Mouse (Mus musculus) embryonic facial prominence, embryonic 10.5 days (tissue): ENCODE measurements around the gene Il6ra. TPM values are rescaled to one million over a fixed set of nuclear protein-coding genes. Genes with fewer than 3 reads are reported as not detected.
A peak's percentile ranks its signal among the peaks of the same experiment; 100 is the strongest.

Source experiments
- DNase-seq: peaks from one replicate; pipeline ENCODE4 v3.0.0-alpha.2; 2017; ENCODE audit warnings: low spot score
- H3K27ac ChIP-seq: fragments of 300-500 bp; sonication (generic); replicated peaks from 2 replicates; pipeline ENCODE4 v1.5.1; 2016; ENCODE audit warnings: mild to moderate bottlenecking
- H3K27me3 ChIP-seq: fragments of 300-500 bp; sonication (generic); replicated peaks from 2 replicates; pipeline ENCODE4 v1.6.1; 2016; ENCODE audit warnings: low read depth, mild to moderate bottlenecking; ENCODE audit not compliant: poor library complexity, severe bottlenecking
- H3K36me3 ChIP-seq: fragments of 300-500 bp; sonication (generic); replicated peaks from 2 replicates; pipeline ENCODE4 v1.6.1; 2016; ENCODE audit warnings: mild to moderate bottlenecking, moderate library complexity
- H3K4me1 ChIP-seq: fragments of 300-500 bp; sonication (generic); 2 replicates; pipeline ENCODE4 v1.6.1; 2016
- H3K4me3 ChIP-seq: fragments of 300-500 bp; sonication (generic); 2 replicates; pipeline ENCODE4 v1.5.1; 2016; ENCODE audit warnings: mild to moderate bottlenecking, moderate library complexity
- H3K9me3 ChIP-seq: fragments of 300-500 bp; sonication (generic); 2 replicates; pipeline ENCODE4 v1.6.1; 2016; ENCODE audit warnings: mild to moderate bottlenecking
- WGBS: fragments of 180-500 bp; shearing (Covaris S2); methylation state at CpG from one replicate; pipeline ENCODE4 v1.1.7; 2016; 5-methylcytosine and 5-hydroxymethylcytosine counted together
- polyA plus RNA-seq: library from polyadenylated mRNA; unstranded; fragments of >200 nt; fragmentation: Nextera tagmentation; extraction: Ambion mirVana; gene quantifications from 2 replicates; pipeline ENCODE4 v1.2.1, GENCODE M21; 2016

Il6ra gene
- polyA plus RNA-seq, 1 experiment from 2014 or later = 0.61 TPM

- Histone ChIP-seq H3K36me3 (peaks cover 58% of the 10 kb centered on the region), H3K9me3 (no peaks in the 10 kb centered on the region), H3K27ac (no peak overlapping the region), H3K4me1 (no peaks in the 10 kb centered on the region), H3K4me3 (no peak overlapping the region), H3K27me3 (no peaks in the 10 kb centered on the region)
- no peak for DNase-seq
- 87% methylated on average over 3 of the region's 3 CpGs for WGBS
Measured at GRCm38 (mm10) chr3:89936495-89936894, 23.5 kb upstream of the Il6ra start.

GRCm38 (mm10) chr3:89932925-89933324 lies 19.9 kb upstream of the Il6ra start:
- 90% methylated on average over 2 of the region's 2 CpGs for WGBS
- no peak for DNase-seq
- Histone ChIP-seq H3K27me3 (no peaks in the 10 kb centered on the region), H3K36me3 (peaks cover 26% of the 10 kb centered on the region), H3K4me1 (no peaks in the 10 kb centered on the region), H3K27ac (no peak overlapping the region), H3K9me3 (no peaks in the 10 kb centered on the region), H3K4me3 (no peak overlapping the region)

DNA sequence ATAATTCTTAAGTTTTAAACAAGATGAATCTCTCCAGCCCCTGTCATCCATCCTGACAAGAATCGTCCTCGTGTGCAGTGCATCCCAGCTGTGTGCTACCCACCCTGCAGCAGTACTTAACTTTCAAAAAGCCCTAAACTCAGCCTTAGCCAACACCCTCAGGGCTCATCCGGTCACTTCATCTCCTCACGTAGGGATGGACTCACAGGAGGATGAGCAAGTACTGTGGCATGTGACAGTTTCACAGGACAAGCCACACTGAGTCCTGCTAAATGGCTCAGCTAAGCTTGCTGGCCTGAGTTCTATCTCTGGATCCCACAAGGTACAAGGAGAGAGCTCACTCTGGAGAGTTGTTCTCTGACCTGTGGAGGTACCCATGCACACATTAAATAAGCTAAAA lies 16.0 kb upstream of the Il6ra start:
- no peaks in the 10 kb centered on the region for H3K27me3 ChIP-seq
- no peaks in the 10 kb centered on the region for H3K9me3 ChIP-seq
- no peak overlapping the region for H3K27ac ChIP-seq
- H3K36me3 ChIP-seq = no peaks in the 10 kb centered on the region
- no peaks in the 10 kb centered on the region for H3K4me1 ChIP-seq
- DNase-seq = no peak
- no peak overlapping the region for H3K4me3 ChIP-seq
- 70% methylated on average over 4 of the region's 4 CpGs for WGBS

GRCm38 (mm10) chr3:89926440-89926839 lies 13.4 kb upstream of the Il6ra start:
- Histone ChIP-seq H3K36me3 (no peaks in the 10 kb centered on the region), H3K27ac (no peak overlapping the region)
- 97% methylated on average over 1 of the region's 1 CpGs for WGBS

GRCm38 (mm10) chr3:89920711-89921110 lies 7.7 kb upstream of the Il6ra start:
- H3K9me3 ChIP-seq = no peaks in the 10 kb centered on the region
- H3K36me3 ChIP-seq = no peaks in the 10 kb centered on the region
- no peak overlapping the region for H3K4me3 ChIP-seq
- no peaks in the 10 kb centered on the region for H3K4me1 ChIP-seq
- no peak for DNase-seq
- H3K27me3 ChIP-seq = peaks cover 5% of the 10 kb centered on the region
- 69% methylated on average over 6 of the region's 6 CpGs for WGBS
- no peak overlapping the region for H3K27ac ChIP-seq

More at GRCm38 (mm10) chr3:89926440-89926839, 13.4 kb upstream of the Il6ra start:
- Histone ChIP-seq H3K27me3 (no peaks in the 10 kb centered on the region), H3K4me1 (no peaks in the 10 kb centered on the region), H3K9me3 (no peaks in the 10 kb centered on the region), H3K4me3 (no peak overlapping the region)
- no peak for DNase-seq

DNA sequence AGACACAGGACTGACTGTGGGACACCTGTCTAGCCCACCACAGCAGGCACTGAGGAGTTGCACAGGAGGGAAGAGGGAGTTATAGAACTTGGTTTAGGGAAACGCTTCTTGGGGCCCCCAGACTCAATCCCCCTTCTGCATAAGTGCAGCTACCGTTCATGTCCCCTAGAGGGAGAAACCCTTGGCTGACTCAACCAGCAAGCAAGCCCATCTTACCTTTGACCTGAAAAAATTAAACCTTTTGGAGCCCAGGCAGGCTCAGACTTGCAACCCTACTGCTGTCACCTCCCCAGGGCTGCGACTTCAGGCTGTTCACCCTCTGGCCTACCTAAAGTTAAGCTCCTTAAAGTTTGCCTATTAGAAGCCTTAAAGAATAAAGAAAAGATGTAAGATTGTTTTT lies 4.4 kb upstream of the Il6ra start:
- no peak overlapping the region for H3K27ac ChIP-seq
- peaks cover 38% of the 10 kb centered on the region for H3K27me3 ChIP-seq
- peaks cover 13% of the 10 kb centered on the region for H3K4me1 ChIP-seq
- WGBS = 46% methylated on average over 3 of the region's 3 CpGs
- H3K9me3 ChIP-seq = no peaks in the 10 kb centered on the region
- DNase-seq = no peak
- H3K4me3 ChIP-seq = no peak overlapping the region
- H3K36me3 ChIP-seq = no peaks in the 10 kb centered on the region

DNA sequence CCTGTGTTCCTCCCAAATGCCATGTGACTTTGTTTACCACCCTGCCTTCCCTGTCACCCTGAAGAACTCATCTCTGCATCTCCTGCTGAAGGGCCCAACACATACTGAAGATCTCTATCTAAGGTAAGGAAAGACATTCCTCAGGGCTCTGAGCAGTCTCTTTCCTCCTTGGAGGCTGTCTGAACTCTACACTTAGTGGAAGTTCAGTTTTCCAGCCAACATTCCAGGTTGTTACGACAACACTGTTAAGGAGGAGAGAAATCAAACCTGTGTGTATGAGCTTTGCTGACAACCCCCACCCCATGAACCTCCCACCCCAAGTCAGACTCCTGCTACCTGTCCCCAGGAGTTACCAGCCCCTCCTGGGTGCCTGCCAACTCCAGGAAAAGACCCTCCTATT lies 3.6 kb upstream of the Il6ra start:
- Histone ChIP-seq H3K27ac (no peak overlapping the region), H3K9me3 (no peaks in the 10 kb centered on the region), H3K36me3 (no peaks in the 10 kb centered on the region), H3K4me3 (no peak overlapping the region), H3K4me1 (peaks cover 14% of the 10 kb centered on the region), H3K27me3 (peaks cover 46% of the 10 kb centered on the region)
- 76% methylated on average over 1 of the region's 1 CpGs for WGBS
- DNase-seq = no peak

DNA sequence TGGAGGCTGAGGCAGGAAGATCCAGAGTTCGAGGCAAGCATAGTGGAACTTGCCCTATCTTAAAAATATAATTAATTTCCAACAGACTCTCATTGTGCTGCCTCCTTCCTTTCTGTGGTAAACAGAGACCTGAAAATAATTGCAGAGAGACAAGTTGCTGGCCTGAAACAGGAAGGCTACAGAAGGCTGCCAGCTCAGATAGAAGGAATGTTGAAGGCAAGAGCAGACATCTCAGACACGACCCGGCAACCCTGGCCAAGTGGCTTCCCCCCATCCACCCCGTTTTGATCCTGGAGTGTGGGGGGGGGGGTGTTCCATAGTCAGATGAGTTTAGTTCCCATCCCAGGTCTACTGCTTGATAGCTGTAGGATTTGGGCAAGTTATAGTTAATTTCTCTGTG lies 1.7 kb upstream of the Il6ra start:
- DNase-seq = no peak
- 74% methylated on average over 4 of the region's 4 CpGs for WGBS
- Histone ChIP-seq H3K4me1 (peaks cover 18% of the 10 kb centered on the region), H3K27me3 (peaks cover 58% of the 10 kb centered on the region), H3K36me3 (no peaks in the 10 kb centered on the region), H3K9me3 (no peaks in the 10 kb centered on the region), H3K4me3 (no peak overlapping the region), H3K27ac (no peak overlapping the region)

- Histone ChIP-seq H3K9me3 (no peaks in the 10 kb centered on the region), H3K36me3 (no peaks in the 10 kb centered on the region), H3K4me3 (peak overlapping the region; percentile 67), H3K27ac (no peak overlapping the region), H3K4me1 (peaks cover 21% of the 10 kb centered on the region), H3K27me3 (peaks cover 58% of the 10 kb centered on the region)
- DNase-seq = no peak
- WGBS = 32% methylated on average over 6 of the region's 6 CpGs
Measured at GRCm38 (mm10) chr3:89912108-89912542, 871 bp downstream of the Il6ra start.

DNA sequence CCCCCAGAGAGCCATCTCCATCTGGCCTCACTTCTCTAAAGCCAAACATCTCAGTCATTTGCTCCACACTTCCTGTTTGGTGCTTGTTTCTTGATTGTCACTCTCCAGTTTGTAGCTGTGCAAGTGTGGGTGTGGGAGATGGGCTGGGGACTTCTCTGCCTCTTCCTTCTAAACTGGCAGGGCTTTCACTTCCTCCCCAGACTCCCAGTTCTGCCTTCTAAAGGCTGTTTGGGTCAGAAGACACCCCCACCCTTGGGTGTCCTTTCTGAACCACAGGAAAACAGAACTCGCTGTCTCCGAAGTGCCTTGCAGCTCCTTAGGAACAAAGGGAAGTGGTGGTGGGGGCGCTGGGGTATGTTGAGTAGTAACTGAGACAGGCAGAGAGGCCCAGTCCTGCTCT lies 1.8 kb downstream of the Il6ra start:
- peaks cover 21% of the 10 kb centered on the region for H3K4me1 ChIP-seq
- no peaks in the 10 kb centered on the region for H3K36me3 ChIP-seq
- H3K27me3 ChIP-seq = peaks cover 58% of the 10 kb centered on the region
- no peak for DNase-seq
- H3K27ac ChIP-seq = no peak overlapping the region
- no peaks in the 10 kb centered on the region for H3K9me3 ChIP-seq
- 78% methylated on average over 3 of the region's 3 CpGs for WGBS
- no peak overlapping the region for H3K4me3 ChIP-seq

- Histone ChIP-seq H3K9me3 (no peaks in the 10 kb centered on the region), H3K4me1 (peaks cover 21% of the 10 kb centered on the region), H3K27ac (no peak overlapping the region), H3K4me3 (no peak overlapping the region), H3K36me3 (no peaks in the 10 kb centered on the region), H3K27me3 (peaks cover 45% of the 10 kb centered on the region)
- no peak for DNase-seq
- WGBS = 47% methylated on average over 5 of the region's 5 CpGs
Measured at GRCm38 (mm10) chr3:89909703-89910542, 3.1 kb downstream of the Il6ra start.

DNA sequence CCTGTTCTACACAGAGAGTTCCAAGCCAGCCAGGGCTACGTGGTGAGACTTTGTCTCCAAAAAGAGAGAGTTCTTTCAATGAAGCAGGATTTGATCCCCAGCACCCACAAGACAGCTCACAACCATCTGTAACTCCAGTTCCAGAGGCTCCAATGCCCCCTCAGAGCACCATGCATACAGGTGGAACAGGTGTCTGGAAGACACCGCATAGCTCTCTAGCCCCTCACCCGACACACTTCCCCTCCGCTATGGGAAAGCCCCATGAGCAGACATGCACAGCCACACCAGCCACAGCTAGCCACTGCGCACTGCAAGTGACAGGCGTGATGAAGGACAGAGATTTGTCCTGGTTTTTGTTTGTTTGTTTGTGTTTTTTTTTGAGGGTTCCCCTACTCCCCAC lies 4.2 kb downstream of the Il6ra start:
- Histone ChIP-seq H3K4me1 (peaks cover 21% of the 10 kb centered on the region), H3K27ac (no peak overlapping the region), H3K27me3 (peaks cover 34% of the 10 kb centered on the region), H3K36me3 (no peaks in the 10 kb centered on the region), H3K4me3 (no peak overlapping the region), H3K9me3 (no peaks in the 10 kb centered on the region)
- no peak for DNase-seq
- WGBS = 86% methylated on average over 6 of the region's 6 CpGs

GRCm38 (mm10) chr3:89907846-89908245 lies 5.2 kb downstream of the Il6ra start:
- Histone ChIP-seq H3K27me3 (peaks cover 24% of the 10 kb centered on the region), H3K9me3 (no peaks in the 10 kb centered on the region), H3K36me3 (no peaks in the 10 kb centered on the region), H3K4me3 (no peak overlapping the region), H3K27ac (no peak overlapping the region), H3K4me1 (peaks cover 12% of the 10 kb centered on the region)
- DNase-seq = no peak
- WGBS = 78% methylated on average over 3 of the region's 3 CpGs
